Mouse (Mus musculus) cortical plate, adult 2 months (tissue): ENCODE measurements around the gene Commd1.

Experiments used
- CTCF ChIP-seq: fragments of 200-500 bp; IDR thresholded peaks from 2 replicates; pipeline ENCODE4 v1.5.1; 2011; ENCODE audit warnings: mild to moderate bottlenecking, control low read depth, low read length; ENCODE audit not compliant: insufficient read depth; ENCODE audit errors: extremely low read depth
- POLR2A ChIP-seq: fragments of 200-500 bp; IDR thresholded peaks from 2 replicates; pipeline ENCODE4 v1.6.1; 2011; ENCODE audit warnings: mild to moderate bottlenecking, low read length, control low read depth; ENCODE audit not compliant: insufficient read depth; ENCODE audit errors: extremely low read depth

GRCm38 (mm10) chr11:22876680-22877330 lies 105.4 kb downstream of the Commd1 start:
- TF ChIP-seq POLR2A (no peak), CTCF (no peak)
